Mouse (Mus musculus): ENCODE measurements around the gene Pign. TPM values are rescaled to one million over a fixed set of nuclear protein-coding genes. Genes with fewer than 3 reads are reported as not detected.
A peak's percentile ranks its signal among the peaks of the same experiment; 100 is the strongest.

Gene Pign
- polyA plus RNA-seq, 1 experiment from 2014 or later, result 4.2 TPM

- H3K4me1 ChIP-seq (replicated peaks; ENCODE audit: control insufficient read depth, insufficient read depth, low read length), result no peaks in the 10 kb centered on the region
- H3K36me3 ChIP-seq (ENCODE audit: control insufficient read depth, insufficient read depth), result 0 out of 2 replicates have a peak, but pooled peaks cover 27% of the 10 kb centered on the region
- H3K9me3 ChIP-seq (ENCODE audit: control insufficient read depth), result no peaks in the 10 kb centered on the region
- no peaks in the 10 kb centered on the region for H3K27me3 ChIP-seq (replicated peaks; ENCODE audit: control insufficient read depth, insufficient read depth, low read length)
- ATAC-seq, result no peak
- no peak for TF ChIP-seq CTCF (IDR thresholded peaks at IDR 0.05; ENCODE audit: low read depth)
- 66% methylated on average over 1 of the region's 1 CpGs for WGBS
- no peak overlapping the region for H3K27ac ChIP-seq (ENCODE audit: low read depth, low read length)
- no peak overlapping the region for H3K9ac ChIP-seq (ENCODE audit: low read depth, low read length)
- H3K4me3 ChIP-seq (ENCODE audit: low read depth, low read length), result no peak overlapping the region
- no peak overlapping the region for H3K4me2 ChIP-seq (replicated peaks; ENCODE audit: low read depth)
These were observed 80.7 kb downstream of the Pign start for GRCm38 (mm10) chr1:105582800-105583199.

GRCm38 (mm10) chr1:105580909-105581308 lies 82.6 kb downstream of the Pign start:
- TF ChIP-seq CTCF (IDR thresholded peaks at IDR 0.05; ENCODE audit: low read depth), result no peak
- no peaks in the 10 kb centered on the region for H3K9me3 ChIP-seq (ENCODE audit: control insufficient read depth)
- H3K4me2 ChIP-seq (replicated peaks; ENCODE audit: low read depth), result no peak overlapping the region
- H3K27ac ChIP-seq (ENCODE audit: low read depth, low read length), result no peak overlapping the region
- H3K36me3 ChIP-seq (ENCODE audit: control insufficient read depth, insufficient read depth), result peaks cover 36% of the 10 kb centered on the region; the same call in 1 of the 2 replicates
- no peak overlapping the region for H3K9ac ChIP-seq (ENCODE audit: low read depth, low read length)
- H3K27me3 ChIP-seq (replicated peaks; ENCODE audit: control insufficient read depth, insufficient read depth, low read length), result no peaks in the 10 kb centered on the region
- H3K4me1 ChIP-seq (replicated peaks; ENCODE audit: control insufficient read depth, insufficient read depth, low read length), result no peaks in the 10 kb centered on the region
- 91% methylated on average over 2 of the region's 2 CpGs for WGBS
- H3K4me3 ChIP-seq (ENCODE audit: low read depth, low read length), result no peak overlapping the region
- no peak for ATAC-seq

GRCm38 (mm10) chr1:105566051-105566450 lies 97.4 kb downstream of the Pign start:
- Histone ChIP-seq H3K27ac (ENCODE audit: low read depth, low read length) (no peak overlapping the region), H3K27me3 (replicated peaks; ENCODE audit: control insufficient read depth, insufficient read depth, low read length) (no peaks in the 10 kb centered on the region), H3K36me3 (ENCODE audit: control insufficient read depth, insufficient read depth) (peaks cover 16% of the 10 kb centered on the region), H3K4me2 (replicated peaks; ENCODE audit: low read depth) (no peak overlapping the region), H3K9ac (ENCODE audit: low read depth, low read length) (no peak overlapping the region), H3K4me3 (ENCODE audit: low read depth, low read length) (no peak overlapping the region), H3K4me1 (replicated peaks; ENCODE audit: control insufficient read depth, insufficient read depth, low read length) (no peaks in the 10 kb centered on the region), H3K9me3 (ENCODE audit: control insufficient read depth) (no peaks in the 10 kb centered on the region)
- no peak for TF ChIP-seq CTCF (IDR thresholded peaks at IDR 0.05; ENCODE audit: low read depth)
- 80% methylated on average over 3 of the region's 3 CpGs for WGBS
- no peak for ATAC-seq

GRCm38 (mm10) chr1:105564289-105564688 lies 99.2 kb downstream of the Pign start:
- H3K4me3 ChIP-seq (ENCODE audit: low read depth, low read length), result no peak overlapping the region
- no peak overlapping the region for H3K9ac ChIP-seq (ENCODE audit: low read depth, low read length)
- H3K36me3 ChIP-seq (ENCODE audit: control insufficient read depth, insufficient read depth), result peaks cover 16% of the 10 kb centered on the region
- no peak for ATAC-seq
- no peaks in the 10 kb centered on the region for H3K27me3 ChIP-seq (replicated peaks; ENCODE audit: control insufficient read depth, insufficient read depth, low read length)
- no peaks in the 10 kb centered on the region for H3K9me3 ChIP-seq (ENCODE audit: control insufficient read depth)
- no peaks in the 10 kb centered on the region for H3K4me1 ChIP-seq (replicated peaks; ENCODE audit: control insufficient read depth, insufficient read depth, low read length)
- 38% methylated on average over 1 of the region's 1 CpGs for WGBS
- no peak overlapping the region for H3K4me2 ChIP-seq (replicated peaks; ENCODE audit: low read depth)
- no peak for TF ChIP-seq CTCF (IDR thresholded peaks at IDR 0.05; ENCODE audit: low read depth)
- H3K27ac ChIP-seq (ENCODE audit: low read depth, low read length), result no peak overlapping the region

- TF ChIP-seq CTCF (IDR thresholded peaks at IDR 0.05; ENCODE audit: low read depth), result peak; percentile 19
- H3K27ac ChIP-seq (ENCODE audit: low read depth, low read length), result no peak overlapping the region
- no peak overlapping the region for H3K4me2 ChIP-seq (replicated peaks; ENCODE audit: low read depth)
- WGBS, result 94% methylated on average over 2 of the region's 2 CpGs
- H3K36me3 ChIP-seq (ENCODE audit: control insufficient read depth, insufficient read depth), result peaks cover 16% of the 10 kb centered on the region
- no peaks in the 10 kb centered on the region for H3K9me3 ChIP-seq (ENCODE audit: control insufficient read depth)
- no peaks in the 10 kb centered on the region for H3K27me3 ChIP-seq (replicated peaks; ENCODE audit: control insufficient read depth, insufficient read depth, low read length)
- ATAC-seq, result no peak
- no peaks in the 10 kb centered on the region for H3K4me1 ChIP-seq (replicated peaks; ENCODE audit: control insufficient read depth, insufficient read depth, low read length)
- no peak overlapping the region for H3K9ac ChIP-seq (ENCODE audit: low read depth, low read length)
- H3K4me3 ChIP-seq (ENCODE audit: low read depth, low read length), result no peak overlapping the region
These were observed 99.7 kb downstream of the Pign start for GRCm38 (mm10) chr1:105563821-105564220.

- H3K27me3 ChIP-seq (replicated peaks; ENCODE audit: control insufficient read depth, insufficient read depth, low read length), result no peaks in the 10 kb centered on the region
- H3K4me3 ChIP-seq (ENCODE audit: low read depth, low read length), result no peak overlapping the region
- H3K27ac ChIP-seq (ENCODE audit: low read depth, low read length), result no peak overlapping the region
- H3K36me3 ChIP-seq (ENCODE audit: control insufficient read depth, insufficient read depth), result no peaks in the 10 kb centered on the region
- TF ChIP-seq CTCF (IDR thresholded peaks at IDR 0.05; ENCODE audit: low read depth), result no peak
- ATAC-seq, result peak; percentile 75; the same call in 1 of the 2 replicates
- H3K4me2 ChIP-seq (replicated peaks; ENCODE audit: low read depth), result no peak overlapping the region
- no peaks in the 10 kb centered on the region for H3K9me3 ChIP-seq (ENCODE audit: control insufficient read depth)
- H3K9ac ChIP-seq (ENCODE audit: low read depth, low read length), result no peak overlapping the region
- no peaks in the 10 kb centered on the region for H3K4me1 ChIP-seq (replicated peaks; ENCODE audit: control insufficient read depth, insufficient read depth, low read length)
These were observed 107.4 kb downstream of the Pign start for GRCm38 (mm10) chr1:105556078-105556477.

GRCm38 (mm10) chr1:105555192-105555718 lies 108.2 kb downstream of the Pign start:
- Histone ChIP-seq H3K9me3 (ENCODE audit: control insufficient read depth) (no peaks in the 10 kb centered on the region), H3K36me3 (ENCODE audit: control insufficient read depth, insufficient read depth) (no peaks in the 10 kb centered on the region), H3K4me1 (replicated peaks; ENCODE audit: control insufficient read depth, insufficient read depth, low read length) (no peaks in the 10 kb centered on the region), H3K4me2 (replicated peaks; ENCODE audit: low read depth) (no peak overlapping the region), H3K27ac (ENCODE audit: low read depth, low read length) (no peak overlapping the region), H3K4me3 (ENCODE audit: low read depth, low read length) (no peak overlapping the region), H3K27me3 (replicated peaks; ENCODE audit: control insufficient read depth, insufficient read depth, low read length) (no peaks in the 10 kb centered on the region), H3K9ac (ENCODE audit: low read depth, low read length) (no peak overlapping the region)
- TF ChIP-seq CTCF (IDR thresholded peaks at IDR 0.05; ENCODE audit: low read depth), result no peak
- no peak for ATAC-seq
- WGBS, result 43% methylated on average over 1 of the region's 1 CpGs
